Mouse (Mus musculus): ENCODE measurements around the gene Ago3. TPM values are rescaled to one million over a fixed set of nuclear protein-coding genes. Genes with fewer than 3 reads are reported as not detected.
A peak's percentile ranks its signal among the peaks of the same experiment; 100 is the strongest.

Ago3 gene
- polyA plus RNA-seq, 1 experiment from 2014 or later: 17.4 TPM

GRCm38 (mm10) chr4:126306827-126307226, 122.5 kb downstream of the Ago3 start:
- Histone ChIP-seq H3K36me3 (no peaks in the 10 kb centered on the region), H3K9me3 (no peaks in the 10 kb centered on the region), H3K4me3 (no peak overlapping the region), H3K27me3 (peaks cover 27% of the 10 kb centered on the region), H3K4me1 (replicated peaks) (peaks cover 9% of the 10 kb centered on the region), H3K4me2 (no peak overlapping the region), H3K27ac (replicated peaks) (no peak overlapping the region), H3K9ac (no peak overlapping the region)
- ATAC-seq (ENCODE audit: low read depth): no peak
- WGBS: 15% methylated on average over 2 of the region's 2 CpGs

DNA sequence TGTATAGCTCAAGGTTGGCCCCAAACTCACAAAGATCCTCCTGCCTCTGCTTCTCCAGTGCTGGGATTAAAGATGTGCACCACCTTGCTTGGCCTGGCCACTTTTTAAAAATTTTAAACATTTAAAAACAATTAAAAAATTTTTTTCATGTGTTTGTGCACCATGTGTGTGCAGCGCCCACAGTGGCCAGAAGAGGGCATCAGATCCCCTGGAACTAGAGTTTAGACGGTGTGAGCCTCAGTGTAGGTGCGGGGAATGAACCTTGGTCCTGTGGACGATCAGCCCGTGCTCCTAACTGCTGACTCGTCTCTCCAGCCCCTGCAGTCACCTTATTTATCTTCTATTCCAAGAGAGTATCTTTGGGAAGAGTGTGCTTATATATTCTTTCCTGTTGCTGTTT, 123.3 kb downstream of the Ago3 start:
- WGBS: 93% methylated on average over 6 of the region's 6 CpGs
- no peak for ATAC-seq (ENCODE audit: low read depth)
- no peaks in the 10 kb centered on the region for H3K9me3 ChIP-seq

DNA sequence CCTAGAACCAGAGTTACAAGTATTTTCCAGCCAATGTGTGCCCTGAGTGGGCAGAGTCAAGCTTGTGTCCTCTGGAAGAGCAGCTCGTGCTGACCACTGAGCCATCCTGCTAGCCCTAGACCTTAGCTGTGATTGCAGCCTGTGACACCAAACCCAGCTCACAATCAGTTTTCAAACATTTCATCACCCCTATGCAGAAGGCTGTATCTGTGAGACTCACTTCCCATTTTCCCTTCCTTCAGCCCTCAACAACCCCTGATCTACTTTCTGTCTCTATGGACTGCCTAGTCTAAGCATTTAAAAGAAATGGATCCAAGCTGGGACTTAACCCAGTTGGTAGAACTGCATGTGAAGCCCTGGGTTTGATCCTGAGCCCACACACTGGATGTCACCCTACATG, 123.9 kb downstream of the Ago3 start:
- H3K4me3 ChIP-seq: no peak overlapping the region
- H3K27me3 ChIP-seq: peaks cover 41% of the 10 kb centered on the region
- whole genome bisulfite sequencing: 100% methylated on average over 1 of the region's 1 CpGs
- no peaks in the 10 kb centered on the region for H3K36me3 ChIP-seq
- H3K9ac ChIP-seq: no peak overlapping the region
- no peaks in the 10 kb centered on the region for H3K9me3 ChIP-seq
- H3K4me2 ChIP-seq: no peak overlapping the region
- H3K27ac ChIP-seq (replicated peaks): no peak overlapping the region
- H3K4me1 ChIP-seq (replicated peaks): peaks cover 21% of the 10 kb centered on the region
- ATAC-seq (ENCODE audit: low read depth): no peak

More for the DNA sequence above, 123.3 kb downstream of the Ago3 start:
- Histone ChIP-seq H3K4me1 (replicated peaks) (peaks cover 17% of the 10 kb centered on the region), H3K4me2 (no peak overlapping the region), H3K27ac (replicated peaks) (no peak overlapping the region), H3K4me3 (no peak overlapping the region), H3K27me3 (peaks cover 34% of the 10 kb centered on the region), H3K9ac (no peak overlapping the region), H3K36me3 (no peaks in the 10 kb centered on the region)

DNA sequence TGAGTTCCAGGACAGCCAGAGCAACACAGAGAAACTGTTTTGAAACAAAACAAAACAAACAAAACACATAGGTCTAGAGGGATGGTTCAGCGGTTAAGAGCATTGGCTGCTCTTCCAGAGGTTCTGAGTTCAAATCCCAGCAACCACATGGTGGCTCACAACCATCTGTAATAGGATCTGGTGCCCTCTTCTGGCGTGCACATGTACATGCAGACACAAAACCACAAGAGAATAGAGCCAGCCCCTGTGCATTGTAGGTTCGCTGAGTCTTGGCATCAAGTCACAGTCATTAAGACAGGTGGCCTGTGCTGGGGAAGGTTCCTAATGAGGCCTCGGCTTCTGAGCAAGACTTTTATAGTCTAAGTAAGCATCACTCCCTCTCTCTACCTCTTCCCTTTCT, 125.5 kb downstream of the Ago3 start:
- WGBS: 62% methylated on average over 4 of the region's 4 CpGs
- Histone ChIP-seq H3K4me3 (no peak overlapping the region), H3K4me1 (replicated peaks) (peaks cover 15% of the 10 kb centered on the region), H3K9me3 (no peaks in the 10 kb centered on the region), H3K4me2 (no peak overlapping the region), H3K27me3 (peaks cover 56% of the 10 kb centered on the region), H3K36me3 (no peaks in the 10 kb centered on the region), H3K27ac (replicated peaks) (no peak overlapping the region), H3K9ac (no peak overlapping the region)
- no peak for ATAC-seq (ENCODE audit: low read depth)

DNA sequence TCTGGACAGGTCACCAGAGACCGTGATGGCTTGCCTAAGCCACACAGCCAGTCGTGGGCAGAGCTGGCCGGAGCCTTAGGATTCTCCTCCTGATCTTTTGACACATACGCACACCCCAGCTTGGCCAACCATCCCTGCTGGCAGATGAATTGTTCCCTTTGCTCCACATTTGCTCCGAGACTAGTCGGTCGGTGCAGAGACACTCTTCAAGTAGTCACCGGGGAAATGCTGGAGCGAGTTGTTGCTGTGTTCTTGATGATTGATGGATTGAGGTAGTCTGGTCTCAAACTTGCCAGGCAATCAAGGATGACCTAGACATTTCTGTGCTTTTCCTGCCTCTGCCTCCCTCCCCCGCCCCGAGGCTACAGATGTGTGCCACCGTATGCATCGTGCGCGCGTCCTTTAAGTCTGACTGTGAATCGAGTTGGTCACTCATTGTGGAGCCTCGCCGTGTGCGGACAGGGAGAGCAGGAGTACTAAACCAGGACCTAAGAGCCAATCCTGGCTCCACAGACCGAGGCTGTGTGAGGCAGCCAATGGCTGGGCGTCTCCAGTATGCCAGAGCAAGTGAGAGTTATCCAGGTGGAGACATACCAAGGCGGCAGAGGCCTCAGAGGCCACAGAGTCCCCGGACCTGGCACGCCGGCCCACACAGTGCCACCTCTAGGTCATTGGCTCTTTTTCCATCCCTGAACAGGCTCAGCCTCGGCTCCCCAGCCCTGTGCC, 127.6 kb downstream of the Ago3 start:
- peaks cover 78% of the 10 kb centered on the region for H3K27me3 ChIP-seq
- H3K4me3 ChIP-seq: peak overlapping the region; percentile 30
- WGBS: 3% methylated on average over 27 of the region's 27 CpGs
- H3K36me3 ChIP-seq: no peaks in the 10 kb centered on the region
- H3K9me3 ChIP-seq: no peaks in the 10 kb centered on the region
- peaks cover 22% of the 10 kb centered on the region for H3K4me1 ChIP-seq (replicated peaks)
- H3K27ac ChIP-seq (replicated peaks): no peak overlapping the region
- ATAC-seq (ENCODE audit: low read depth): 0 out of 2 replicates have a peak, but pooled peaks have one; percentile 38
- H3K4me2 ChIP-seq: peak overlapping the region; percentile 52
- peak overlapping the region; percentile 54; the same call in 1 of the 2 replicates for H3K9ac ChIP-seq

DNA sequence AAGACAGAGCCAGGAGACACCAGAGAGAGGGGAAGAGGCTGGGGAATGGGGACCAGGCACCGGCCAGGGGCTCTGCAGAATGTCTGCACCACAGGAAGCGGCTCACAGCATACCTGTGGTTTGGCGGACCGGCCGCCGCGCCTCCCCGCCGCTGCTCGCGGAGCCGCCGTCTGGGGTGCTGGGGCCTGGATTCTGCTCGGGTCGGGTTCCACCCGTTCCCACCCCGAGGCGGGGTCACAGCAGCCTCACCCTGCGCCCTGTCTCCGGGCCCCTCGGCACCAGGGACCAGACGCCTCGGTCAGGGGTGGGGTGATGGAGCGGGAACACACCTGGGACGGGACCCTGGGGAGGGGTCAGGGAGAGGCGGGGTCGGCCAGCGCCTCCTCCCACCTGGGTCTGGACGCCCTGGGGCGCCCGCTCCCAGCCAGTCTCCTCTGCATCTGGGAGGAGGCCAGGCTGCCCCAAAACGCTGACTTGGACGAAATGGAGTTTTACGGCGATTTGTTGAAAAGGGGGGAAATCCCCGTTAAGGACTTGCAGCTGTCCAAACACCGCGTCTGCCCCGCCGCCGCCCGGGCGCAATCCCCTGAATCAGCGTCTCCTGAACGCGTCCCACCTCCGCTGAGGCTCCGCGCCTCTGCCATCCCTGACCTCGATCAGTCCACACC, 128.3 kb downstream of the Ago3 start:
- H3K27me3 ChIP-seq: peaks cover 85% of the 10 kb centered on the region
- no peak overlapping the region for H3K27ac ChIP-seq (replicated peaks)
- H3K4me3 ChIP-seq: peak overlapping the region; percentile 30
- peaks cover 28% of the 10 kb centered on the region for H3K4me1 ChIP-seq (replicated peaks)
- H3K9ac ChIP-seq: peak overlapping the region; percentile 54
- no peak for ATAC-seq (ENCODE audit: low read depth)
- peak overlapping the region; percentile 52 for H3K4me2 ChIP-seq
- WGBS: under 1% methylated on average over 47 of the region's 50 CpGs
- no peaks in the 10 kb centered on the region for H3K9me3 ChIP-seq
- no peaks in the 10 kb centered on the region for H3K36me3 ChIP-seq

GRCm38 (mm10) chr4:126296617-126297101, 132.7 kb downstream of the Ago3 start:
- peak overlapping the region; percentile 34 for H3K4me3 ChIP-seq
- H3K4me2 ChIP-seq: peak overlapping the region; percentile 62
- H3K9ac ChIP-seq: peak overlapping the region; percentile 64
- H3K4me1 ChIP-seq (replicated peaks): peaks cover 24% of the 10 kb centered on the region
- WGBS: under 1% methylated on average over 34 of the region's 34 CpGs
- ATAC-seq (ENCODE audit: low read depth): no peak
- no peak overlapping the region for H3K27ac ChIP-seq (replicated peaks)
- H3K27me3 ChIP-seq: peaks cover 74% of the 10 kb centered on the region
- H3K9me3 ChIP-seq: no peaks in the 10 kb centered on the region
- no peaks in the 10 kb centered on the region for H3K36me3 ChIP-seq

DNA sequence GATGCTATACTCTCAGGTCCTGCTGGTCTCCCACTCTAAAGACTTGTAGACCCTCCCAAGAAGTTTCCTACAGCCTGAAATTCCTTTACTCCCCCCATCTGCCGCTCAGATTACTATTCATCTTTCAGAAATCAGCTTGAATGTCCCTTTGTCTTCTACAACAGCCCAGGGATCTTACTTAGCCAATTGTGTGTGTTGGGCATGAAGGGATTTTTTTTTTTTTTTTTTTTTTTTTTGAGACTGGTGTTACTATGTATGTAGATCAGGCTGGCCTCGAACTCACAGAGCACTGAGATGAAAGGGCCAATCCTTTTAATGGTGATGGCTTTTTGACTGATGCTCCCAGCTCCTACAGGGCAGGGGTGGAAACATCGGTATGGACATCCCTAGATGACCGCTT, 133.4 kb downstream of the Ago3 start:
- Histone ChIP-seq H3K27me3 (peaks cover 67% of the 10 kb centered on the region), H3K9ac (no peak overlapping the region), H3K4me1 (replicated peaks) (peaks cover 17% of the 10 kb centered on the region), H3K4me3 (no peak overlapping the region), H3K4me2 (no peak overlapping the region), H3K36me3 (no peaks in the 10 kb centered on the region), H3K9me3 (no peaks in the 10 kb centered on the region), H3K27ac (replicated peaks) (no peak overlapping the region)
- ATAC-seq (ENCODE audit: low read depth): no peak
- 30% methylated on average over 4 of the region's 4 CpGs for whole genome bisulfite sequencing

DNA sequence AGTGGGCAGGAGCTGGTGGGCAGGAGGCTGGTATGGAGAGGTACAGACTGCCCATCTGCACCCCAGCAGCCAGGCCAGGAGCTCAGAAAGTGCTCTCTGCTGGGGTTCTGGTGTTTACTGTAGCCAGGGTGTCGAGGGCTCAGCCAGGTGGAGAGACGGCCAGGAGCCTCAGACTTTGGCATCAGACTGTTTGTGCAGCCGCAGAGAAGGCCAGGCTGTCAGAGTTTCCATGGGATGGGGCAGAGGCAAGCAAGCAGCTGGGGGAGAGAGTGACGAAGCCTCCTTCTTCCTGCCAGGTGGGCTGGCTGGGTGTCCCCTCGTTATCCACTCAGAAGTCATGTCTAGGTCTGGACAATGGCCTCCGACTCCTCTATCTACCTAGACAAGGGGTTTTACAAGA, 134.2 kb downstream of the Ago3 start:
- H3K27me3 ChIP-seq: peaks cover 64% of the 10 kb centered on the region

GRCm38 (mm10) chr4:126291196-126291595, 138.2 kb downstream of the Ago3 start:
- no peaks in the 10 kb centered on the region for H3K9me3 ChIP-seq
- no peak overlapping the region for H3K4me2 ChIP-seq
- WGBS: 51% methylated on average over 13 of the region's 13 CpGs
- H3K27me3 ChIP-seq: peaks cover 64% of the 10 kb centered on the region
- no peak overlapping the region for H3K9ac ChIP-seq
- ATAC-seq (ENCODE audit: low read depth): no peak
- H3K27ac ChIP-seq (replicated peaks): no peak overlapping the region
- H3K36me3 ChIP-seq: no peaks in the 10 kb centered on the region
- no peak overlapping the region for H3K4me3 ChIP-seq
- H3K4me1 ChIP-seq (replicated peaks): peaks cover 14% of the 10 kb centered on the region

More for the DNA sequence above, 134.2 kb downstream of the Ago3 start:
- WGBS: 75% methylated on average over 6 of the region's 6 CpGs
- no peaks in the 10 kb centered on the region for H3K9me3 ChIP-seq
- H3K36me3 ChIP-seq: no peaks in the 10 kb centered on the region
- no peak overlapping the region for H3K4me2 ChIP-seq
- ATAC-seq (ENCODE audit: low read depth): no peak
- H3K4me3 ChIP-seq: no peak overlapping the region
- peaks cover 13% of the 10 kb centered on the region for H3K4me1 ChIP-seq (replicated peaks)
- H3K27ac ChIP-seq (replicated peaks): no peak overlapping the region
- H3K9ac ChIP-seq: no peak overlapping the region

- no peak overlapping the region for H3K4me3 ChIP-seq
- H3K27me3 ChIP-seq: peaks cover 62% of the 10 kb centered on the region
- H3K4me2 ChIP-seq: no peak overlapping the region
- ATAC-seq (ENCODE audit: low read depth): no peak
- no peak overlapping the region for H3K9ac ChIP-seq
- H3K9me3 ChIP-seq: no peaks in the 10 kb centered on the region
- H3K27ac ChIP-seq (replicated peaks): no peak overlapping the region
- H3K36me3 ChIP-seq: no peaks in the 10 kb centered on the region
- WGBS: 81% methylated on average over 8 of the region's 8 CpGs
- H3K4me1 ChIP-seq (replicated peaks): peaks cover 14% of the 10 kb centered on the region
Measured at GRCm38 (mm10) chr4:126290314-126290713, 139.0 kb downstream of the Ago3 start.

DNA sequence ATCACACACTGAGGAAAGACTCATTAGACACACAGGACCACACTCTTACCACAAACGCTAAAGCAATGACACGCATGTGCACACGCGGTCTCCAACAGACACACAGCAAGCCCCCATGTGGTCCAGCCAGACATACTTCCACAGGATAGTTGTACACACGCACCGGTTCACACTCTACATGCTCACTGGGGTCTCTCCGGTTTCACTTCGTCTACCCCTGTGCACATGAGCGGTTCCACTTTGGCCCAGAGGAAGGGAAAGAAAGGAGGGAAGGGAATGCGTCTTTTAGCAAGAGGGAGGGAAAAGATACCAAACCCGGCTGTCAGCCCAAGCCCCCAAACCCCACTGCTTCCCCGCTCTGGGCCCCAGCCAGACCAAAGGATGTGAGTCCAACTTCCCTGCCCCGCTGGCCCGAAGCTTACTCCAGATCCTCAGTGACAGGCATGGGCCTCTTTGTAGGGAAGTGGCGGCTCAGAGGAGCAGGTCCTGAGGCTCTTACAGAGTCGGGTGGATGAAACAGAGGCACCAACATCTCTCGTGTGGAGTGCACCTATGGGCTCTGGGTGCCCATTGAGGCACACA, 141.2 kb downstream of the Ago3 start:
- Histone ChIP-seq H3K27me3 (peaks cover 69% of the 10 kb centered on the region), H3K4me3 (0 out of 2 replicates have a peak overlapping the region, but pooled peaks have one; percentile 38), H3K4me2 (peak overlapping the region; percentile 25), H3K9ac (no peak overlapping the region), H3K4me1 (replicated peaks) (peaks cover 14% of the 10 kb centered on the region), H3K9me3 (no peaks in the 10 kb centered on the region), H3K27ac (replicated peaks) (no peak overlapping the region), H3K36me3 (no peaks in the 10 kb centered on the region)
- peak; percentile 40; the same call in 1 of the 2 replicates for ATAC-seq (ENCODE audit: low read depth)
- 39% methylated on average over 17 of the region's 17 CpGs for WGBS
